Mouse (Mus musculus) olfactory bulb, adult 2 months (tissue): ENCODE data around the gene Fsd1. TPM values are rescaled to one million over a fixed set of nuclear protein-coding genes. Genes with fewer than 3 reads are reported as not detected.

ENCODE experiments used
- H3K27ac ChIP-seq: fragments of 200-500 bp; 2 replicates; pipeline ENCODE4 v1.5.1; 2012; ENCODE audit warnings: low read depth, low read length; ENCODE audit not compliant: insufficient read depth
- H3K4me1 ChIP-seq: fragments of 200-500 bp; 2 replicates; pipeline ENCODE4 v1.6.1; 2012; ENCODE audit warnings: low read length; ENCODE audit not compliant: control insufficient read depth, insufficient read depth
- H3K4me3 ChIP-seq: fragments of 200-500 bp; 2 replicates; pipeline ENCODE4 v1.5.1; 2012; ENCODE audit warnings: mild to moderate bottlenecking, low read depth, low read length, moderate library complexity; ENCODE audit not compliant: insufficient read depth
- CTCF ChIP-seq: fragments of 200-500 bp; IDR thresholded peaks from 2 replicates; pipeline ENCODE4 v1.5.1; 2012; ENCODE audit warnings: low read depth, mild to moderate bottlenecking, low read length, moderate library complexity; ENCODE audit not compliant: insufficient read depth
- POLR2A ChIP-seq: fragments of 200-500 bp; IDR thresholded peaks from 2 replicates; pipeline ENCODE4 v1.6.1; 2012; ENCODE audit warnings: mild to moderate bottlenecking, low read depth, low read length, moderate library complexity; ENCODE audit not compliant: insufficient read depth
- WGBS: fragments of 180-500 bp; shearing (Covaris S2); methylation state at CpG from one replicate; pipeline ENCODE4 v1.1.7; 2018; 5-methylcytosine and 5-hydroxymethylcytosine counted together
- polyA plus RNA-seq: library from polyadenylated mRNA; stranded (reverse); fragments of >200 nt; gene quantifications from 2 replicates; pipeline ENCODE4 v1.2.4, GENCODE M21; 2012; ENCODE audit warnings: low replicate concordance; ENCODE audit not compliant: missing spikeins, insufficient read depth, insufficient read length

Gene Fsd1
- polyA plus RNA-seq, 1 experiment = not detected

- no peak for TF ChIP-seq CTCF
- TF ChIP-seq POLR2A = no peak
- no peak overlapping the region for H3K4me3 ChIP-seq
- WGBS = 80% methylated on average over 4 of the region's 4 CpGs
- peaks cover 14% of the 10 kb centered on the region for H3K4me1 ChIP-seq
- H3K27ac ChIP-seq = no peak overlapping the region
Observed at GRCm38 (mm10) chr17:56039345-56039744, 53.0 kb downstream of the Fsd1 start.

- under 1% methylated on average over 68 of the region's 68 CpGs for WGBS
- TF ChIP-seq POLR2A (peak; percentile 34; the same call in 1 of the 2 replicates), CTCF (no peak)
- Histone ChIP-seq H3K4me3 (peak within 1 kb of the TSS; percentile 54), H3K27ac (no peak within 1 kb of the TSS), H3K4me1 (peaks cover 7% of the 10 kb centered on the region)
Observed at GRCm38 (mm10) chr17:56040030-56040856, 53.9 kb downstream of the Fsd1 start, which contains the start of gene Chaf1a. TSS of gene Chaf1a (plus strand) at chr17:56040439.

- Histone ChIP-seq H3K27ac (no peak overlapping the region), H3K4me1 (peaks cover 6% of the 10 kb centered on the region), H3K4me3 (peak overlapping the region; percentile 54; the same call in 1 of the 2 replicates)
- TF ChIP-seq POLR2A (no peak), CTCF (no peak)
- 2% methylated on average over 12 of the region's 12 CpGs for WGBS
Observed at GRCm38 (mm10) chr17:56040857-56041163, 54.5 kb downstream of the Fsd1 start.

Other genes with a start within 250 kb of the Fsd1 start
- not detected in 2 replicates for gene Adgre4, start 236.5 kb upstream of the Fsd1 start, polyA plus RNA-seq
- not detected in 2 replicates for gene Zfp119a, start 107.6 kb upstream of the Fsd1 start, polyA plus RNA-seq
- gene Zfp959, start 94.4 kb upstream of the Fsd1 start, polyA plus RNA-seq = not detected in 2 replicates
- not detected in 2 replicates for gene Zfp119b, start 37.0 kb upstream of the Fsd1 start, polyA plus RNA-seq
- not detected in 2 replicates for gene Ebi3, start 33.9 kb upstream of the Fsd1 start, polyA plus RNA-seq
- not detected in 2 replicates for gene Yju2, start 27.4 kb upstream of the Fsd1 start, polyA plus RNA-seq
- gene Shd, start 16.0 kb upstream of the Fsd1 start, polyA plus RNA-seq = not detected in 2 replicates
- not detected in 2 replicates for gene Stap2, start 19.1 kb downstream of the Fsd1 start, polyA plus RNA-seq
- gene Mpnd, start 19.2 kb downstream of the Fsd1 start, polyA plus RNA-seq = not detected in 2 replicates
- not detected in 2 replicates for gene Sh3gl1, start 50.1 kb downstream of the Fsd1 start, polyA plus RNA-seq
- not detected in 2 replicates for gene Chaf1a, start 53.9 kb downstream of the Fsd1 start, polyA plus RNA-seq
- not detected in 2 replicates for gene Ubxn6, start 88.5 kb downstream of the Fsd1 start, polyA plus RNA-seq
- 483 TPM in 1 of 2 replicates, not detected in the other for gene Hdgfl2, start 93.1 kb downstream of the Fsd1 start, polyA plus RNA-seq
- not detected in 2 replicates for gene Plin4, start 123.3 kb downstream of the Fsd1 start, polyA plus RNA-seq
- not detected in 2 replicates for gene Plin5, start 131.1 kb downstream of the Fsd1 start, polyA plus RNA-seq
- gene Lrg1, start 135.5 kb downstream of the Fsd1 start, polyA plus RNA-seq = not detected in 2 replicates
- gene Sema6b, start 153.8 kb downstream of the Fsd1 start, polyA plus RNA-seq = not detected in 2 replicates
- not detected in 2 replicates for gene Tnfaip8l1, start 176.0 kb downstream of the Fsd1 start, polyA plus RNA-seq
- gene Mydgf, start 197.4 kb downstream of the Fsd1 start, polyA plus RNA-seq = not detected in 2 replicates
- gene Dpp9, start 232.4 kb downstream of the Fsd1 start, polyA plus RNA-seq = not detected in 2 replicates